Mouse (Mus musculus) heart, embryonic 12.5 days (tissue): Measurements from ENCODE around the gene Dnajc14. TPM values are rescaled to one million over a fixed set of nuclear protein-coding genes. Genes with fewer than 3 reads are reported as not detected.
"Not testable (repeated sequence)": the region's sequence is repeated elsewhere in the genome, so short reads cannot be mapped to it uniquely, and the experiment has no call there.

Experiments
- ATAC-seq: fragments of 200-750 bp; cut with Nextera tagmentation; 2 replicates; pipeline ENCODE4 v1.8.0; 2017; ENCODE audit warnings: moderate TSS enrichment, moderate library complexity; ENCODE audit not compliant: insufficient number of reproducible peaks, low FRiP score
- H3K27ac ChIP-seq: fragments of 300-500 bp; sonication (generic); 2 replicates; pipeline ENCODE4 v1.5.1; 2016; ENCODE audit warnings: mild to moderate bottlenecking, moderate library complexity; ENCODE audit not compliant: poor library complexity, severe bottlenecking
- H3K27me3 ChIP-seq: fragments of 300-500 bp; sonication (generic); replicated peaks from 2 replicates; pipeline ENCODE4 v1.6.1; 2016; ENCODE audit warnings: mild to moderate bottlenecking, moderate library complexity
- H3K36me3 ChIP-seq: fragments of 300-500 bp; sonication (generic); 2 replicates; pipeline ENCODE4 v1.6.1; 2016; ENCODE audit warnings: mild to moderate bottlenecking, moderate library complexity
- H3K4me1 ChIP-seq: fragments of 300-500 bp; sonication (generic); replicated peaks from 2 replicates; pipeline ENCODE4 v1.6.1; 2016; ENCODE audit warnings: mild to moderate bottlenecking
- H3K4me2 ChIP-seq: fragments of 300-500 bp; sonication (generic); 2 replicates; pipeline ENCODE4 v1.6.1; 2016; ENCODE audit warnings: mild to moderate bottlenecking, moderate library complexity
- H3K4me3 ChIP-seq: fragments of 300-500 bp; sonication (generic); 2 replicates; pipeline ENCODE4 v1.5.1; 2016; ENCODE audit warnings: mild to moderate bottlenecking
- H3K9ac ChIP-seq: fragments of 300-500 bp; sonication (generic); 2 replicates; pipeline ENCODE4 v1.6.1; 2016; ENCODE audit warnings: mild to moderate bottlenecking, moderate library complexity
- H3K9me3 ChIP-seq: fragments of 300-500 bp; sonication (generic); replicated peaks from 2 replicates; pipeline ENCODE4 v1.6.1; 2016; ENCODE audit warnings: mild to moderate bottlenecking, moderate library complexity
- WGBS: fragments of 180-500 bp; shearing (Covaris S2); methylation state at CpG from one replicate; pipeline ENCODE4 v1.1.7; 2016; 5-methylcytosine and 5-hydroxymethylcytosine counted together
- polyA plus RNA-seq: library from polyadenylated mRNA; unstranded; fragments of >200 nt; fragmentation: Nextera tagmentation; extraction: Ambion mirVana; gene quantifications from 2 replicates; pipeline ENCODE4 v1.2.1, GENCODE M21; 2016

Gene Dnajc14
- polyA plus RNA-seq, 1 experiment from 2014 or later = 48.4 TPM

DNA sequence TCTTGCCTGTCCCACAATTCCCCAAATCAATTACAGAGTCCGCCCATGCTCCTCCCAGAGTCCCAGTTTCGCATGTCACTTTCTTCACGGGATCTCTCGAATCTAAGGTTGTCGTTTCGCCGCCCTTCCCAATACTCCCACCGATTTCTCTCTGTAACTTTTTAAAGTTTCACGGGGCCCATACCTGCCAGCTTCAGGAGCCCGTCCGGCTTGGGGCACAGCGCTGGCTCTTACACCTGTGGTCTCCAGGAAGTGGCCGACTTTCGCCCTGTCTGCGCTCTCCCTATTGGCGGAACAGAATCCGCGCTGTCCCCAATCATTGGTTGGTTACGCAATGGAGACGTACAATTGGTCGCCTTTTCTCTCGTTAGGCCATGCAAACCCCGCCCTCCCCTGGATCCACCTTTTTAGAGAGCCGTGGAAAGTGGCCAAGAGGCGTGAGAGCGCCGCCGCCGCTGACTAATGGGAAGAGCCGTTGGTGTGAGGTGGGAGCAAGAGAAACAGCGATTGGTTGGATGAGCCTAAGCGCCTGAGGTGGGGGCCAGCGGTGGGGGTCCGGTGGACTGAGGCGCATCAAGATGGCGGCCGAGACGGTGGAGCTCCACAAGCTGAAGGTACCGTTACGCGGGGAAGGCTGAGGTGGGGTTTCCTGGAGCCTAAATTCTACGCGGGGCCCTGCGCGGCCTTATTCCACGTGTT, 17.6 kb downstream of the Dnajc14 start, which contains the start of gene Ormdl2:
Gene Ormdl2, minus strand, starts transcription at position 288 of the 699 bp plus-strand sequence.
- Histone ChIP-seq H3K9ac (peak within 1 kb of the TSS; percentile 89), H3K27me3 (no peaks in the 10 kb centered on the region), H3K4me1 (peaks cover 12% of the 10 kb centered on the region), H3K27ac (peak within 1 kb of the TSS; percentile 67), H3K9me3 (no peaks in the 10 kb centered on the region), H3K36me3 (peaks cover 40% of the 10 kb centered on the region), H3K4me2 (peak within 1 kb of the TSS; percentile 94), H3K4me3 (peak within 1 kb of the TSS; percentile 90)
- WGBS = under 1% methylated on average over 46 of the region's 46 CpGs
- ATAC-seq = peak; percentile 99

GRCm38 (mm10) chr10:128822135-128822534, 18.3 kb downstream of the Dnajc14 start:
- Histone ChIP-seq H3K36me3 (peaks cover 37% of the 10 kb centered on the region), H3K4me2 (peak overlapping the region; percentile 94), H3K4me1 (peaks cover 12% of the 10 kb centered on the region), H3K9ac (peak overlapping the region; percentile 89), H3K27me3 (no peaks in the 10 kb centered on the region), H3K27ac (peak overlapping the region; percentile 67), H3K4me3 (peak overlapping the region; percentile 90), H3K9me3 (no peaks in the 10 kb centered on the region)
- no peak for ATAC-seq
- 3% methylated on average over 13 of the region's 13 CpGs for WGBS

DNA sequence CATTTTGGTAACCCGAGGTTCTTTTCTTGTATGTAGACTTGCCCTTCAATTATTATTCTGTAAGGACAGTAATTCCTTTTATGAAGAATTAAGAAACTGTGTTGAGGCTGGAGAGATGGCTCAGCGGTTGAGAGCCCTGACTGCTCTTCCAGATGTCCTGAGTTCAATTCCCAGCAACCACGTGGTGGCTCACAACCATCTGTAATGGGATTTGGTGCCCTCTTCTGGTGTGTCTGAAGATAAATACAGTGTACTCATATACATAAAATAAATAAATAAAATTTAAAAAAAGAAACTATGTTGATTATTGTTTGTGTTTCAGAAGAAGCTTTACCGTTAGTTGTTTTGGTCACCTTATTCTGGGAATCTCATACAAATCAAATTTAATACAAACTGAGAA, 19.2 kb downstream of the Dnajc14 start:
- H3K9ac ChIP-seq, H3K27ac ChIP-seq, H3K27me3 ChIP-seq, H3K9me3 ChIP-seq, ATAC-seq: not testable (repeated sequence)
- Histone ChIP-seq H3K4me3 (peak overlapping the region; percentile 90), H3K4me1 (peaks cover 12% of the 10 kb centered on the region), H3K36me3 (peaks cover 30% of the 10 kb centered on the region), H3K4me2 (peak overlapping the region; percentile 94)
- WGBS = 65% methylated on average over 4 of the region's 4 CpGs

- H3K27me3 ChIP-seq = no peaks in the 10 kb centered on the region
- H3K4me2 ChIP-seq = no peak overlapping the region
- ATAC-seq = no peak
- H3K4me1 ChIP-seq = peaks cover 12% of the 10 kb centered on the region
- peaks cover 25% of the 10 kb centered on the region for H3K36me3 ChIP-seq
- H3K27ac ChIP-seq = no peak overlapping the region
- H3K9me3 ChIP-seq = no peaks in the 10 kb centered on the region
- 95% methylated on average over 9 of the region's 9 CpGs for WGBS
- no peak overlapping the region for H3K4me3 ChIP-seq
- no peak overlapping the region for H3K9ac ChIP-seq
Measured at GRCm38 (mm10) chr10:128823821-128824220, 20.0 kb downstream of the Dnajc14 start.

DNA sequence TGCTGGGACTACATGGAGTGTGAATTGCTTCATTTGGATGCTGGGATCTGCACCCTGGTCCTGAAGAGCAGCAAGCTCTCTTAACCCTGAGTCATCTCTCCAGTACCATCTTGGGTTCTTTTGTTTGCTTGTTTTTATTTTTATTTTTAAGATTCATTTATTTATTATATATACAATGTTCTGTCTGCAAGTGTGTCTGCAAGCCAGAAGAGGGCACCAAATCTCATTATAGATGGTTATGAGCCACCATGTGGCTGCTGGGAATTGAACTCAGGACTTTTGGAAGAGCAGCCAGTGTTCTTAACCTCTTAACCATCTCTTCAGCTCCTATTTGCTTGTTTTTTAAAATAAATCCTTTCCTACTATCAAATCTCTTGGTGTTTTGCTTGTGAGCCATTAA, 33.5 kb downstream of the Dnajc14 start:
- Histone ChIP-seq H3K4me1 (no peaks in the 10 kb centered on the region), H3K36me3 (peaks cover 70% of the 10 kb centered on the region), H3K9ac (no peak overlapping the region), H3K27ac (no peak overlapping the region), H3K27me3 (no peaks in the 10 kb centered on the region), H3K9me3 (no peaks in the 10 kb centered on the region), H3K4me3 (no peak overlapping the region), H3K4me2 (no peak overlapping the region)
- no peak for ATAC-seq

- ATAC-seq = no peak
- Histone ChIP-seq H3K4me1 (no peaks in the 10 kb centered on the region), H3K27me3 (no peaks in the 10 kb centered on the region), H3K36me3 (peaks cover 68% of the 10 kb centered on the region), H3K9ac (no peak overlapping the region), H3K9me3 (no peaks in the 10 kb centered on the region), H3K4me2 (no peak overlapping the region), H3K27ac (no peak overlapping the region), H3K4me3 (no peak overlapping the region)
Measured at GRCm38 (mm10) chr10:128839434-128839833, 35.6 kb downstream of the Dnajc14 start.

DNA sequence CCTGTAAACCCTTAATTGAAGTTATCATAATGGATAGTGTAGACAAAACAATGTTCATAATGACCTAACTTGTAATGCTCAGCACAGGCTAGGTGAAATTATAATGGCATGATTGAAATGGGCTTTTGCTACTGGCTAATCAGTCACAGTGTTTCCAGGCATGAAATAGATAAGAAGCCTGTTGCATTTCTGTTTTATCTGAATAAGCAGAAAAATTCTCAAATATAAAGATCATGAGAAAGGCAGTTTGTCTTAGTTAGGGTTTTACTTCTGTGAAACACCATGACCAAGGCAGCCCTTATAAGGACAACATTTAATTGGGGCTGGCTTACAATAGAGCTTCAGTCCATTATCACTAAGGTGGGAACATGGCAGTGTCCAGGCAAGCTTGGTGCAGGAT, 36.8 kb downstream of the Dnajc14 start:
- Histone ChIP-seq H3K4me2 (no peak overlapping the region), H3K4me1 (no peaks in the 10 kb centered on the region), H3K4me3 (no peak overlapping the region), H3K27ac (no peak overlapping the region), H3K9me3 (no peaks in the 10 kb centered on the region), H3K36me3 (peaks cover 64% of the 10 kb centered on the region), H3K27me3 (no peaks in the 10 kb centered on the region), H3K9ac (no peak overlapping the region)
- no peak for ATAC-seq

- WGBS = 91% methylated on average over 5 of the region's 5 CpGs
- H3K4me2 ChIP-seq = no peak overlapping the region
- H3K27ac ChIP-seq = no peak overlapping the region
- ATAC-seq = no peak
- no peak overlapping the region for H3K4me3 ChIP-seq
- no peaks in the 10 kb centered on the region for H3K9me3 ChIP-seq
- H3K9ac ChIP-seq = no peak overlapping the region
- H3K4me1 ChIP-seq = no peaks in the 10 kb centered on the region
- H3K27me3 ChIP-seq = no peaks in the 10 kb centered on the region
- H3K36me3 ChIP-seq = peaks cover 61% of the 10 kb centered on the region
Measured at GRCm38 (mm10) chr10:128843260-128843659, 39.4 kb downstream of the Dnajc14 start.

- no peak overlapping the region for H3K27ac ChIP-seq
- no peak for ATAC-seq
- 74% methylated on average over 2 of the region's 2 CpGs for WGBS
- H3K9me3 ChIP-seq = no peaks in the 10 kb centered on the region
- H3K4me3 ChIP-seq = no peak overlapping the region
- no peaks in the 10 kb centered on the region for H3K27me3 ChIP-seq
- peaks cover 66% of the 10 kb centered on the region for H3K36me3 ChIP-seq
- no peaks in the 10 kb centered on the region for H3K4me1 ChIP-seq
- H3K9ac ChIP-seq = no peak overlapping the region
- H3K4me2 ChIP-seq = no peak overlapping the region
Measured at GRCm38 (mm10) chr10:128845516-128845915, 41.7 kb downstream of the Dnajc14 start.

DNA sequence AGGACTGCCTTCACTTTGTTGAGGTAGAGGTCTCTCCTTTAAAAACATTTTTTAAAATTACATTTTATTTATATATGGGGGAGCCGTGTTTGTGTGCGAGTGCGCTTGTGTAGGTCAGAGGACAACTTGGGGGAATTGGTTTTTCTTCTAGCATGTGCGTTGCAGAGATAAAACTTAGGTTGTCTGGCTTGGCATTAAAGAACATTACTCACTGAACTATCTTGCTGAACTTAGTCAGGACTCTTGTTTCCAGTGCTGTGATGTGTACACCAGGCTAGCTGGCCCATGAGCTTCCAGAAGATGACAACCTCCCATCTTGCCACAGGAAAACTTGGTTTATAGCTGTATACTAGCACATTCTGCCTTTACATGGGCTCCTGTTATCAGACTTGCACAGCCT, 42.8 kb downstream of the Dnajc14 start:
- Histone ChIP-seq H3K4me2 (no peak overlapping the region), H3K9ac (no peak overlapping the region), H3K27ac (no peak overlapping the region), H3K27me3 (no peaks in the 10 kb centered on the region), H3K4me1 (no peaks in the 10 kb centered on the region), H3K36me3 (peaks cover 60% of the 10 kb centered on the region), H3K4me3 (no peak overlapping the region), H3K9me3 (no peaks in the 10 kb centered on the region)
- WGBS = 91% methylated on average over 4 of the region's 4 CpGs
- no peak for ATAC-seq

DNA sequence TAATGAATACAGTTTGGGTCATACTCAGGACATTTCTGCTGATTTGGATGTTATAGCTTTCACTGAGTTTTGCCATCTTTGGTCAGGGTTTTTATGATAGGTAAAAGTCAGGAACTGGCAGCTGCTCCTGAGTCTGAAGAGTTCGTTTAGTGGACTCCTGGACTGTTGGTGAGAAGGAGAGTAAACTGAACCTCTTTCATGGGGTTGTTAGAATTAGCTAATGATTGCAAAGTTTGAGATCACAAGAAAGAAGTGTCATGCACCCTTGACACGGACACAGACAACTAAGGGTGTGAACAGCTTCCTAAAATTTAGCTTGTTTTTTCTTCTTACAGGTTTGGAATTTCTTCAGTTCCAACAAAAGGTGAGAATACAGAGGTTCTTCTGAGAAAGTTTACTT, 44.6 kb downstream of the Dnajc14 start:
- H3K4me2 ChIP-seq = no peak overlapping the region
- no peak overlapping the region for H3K27ac ChIP-seq
- ATAC-seq = no peak
- H3K27me3 ChIP-seq = no peaks in the 10 kb centered on the region
- H3K9me3 ChIP-seq = no peaks in the 10 kb centered on the region
- H3K4me3 ChIP-seq = no peak overlapping the region
- 79% methylated on average over 2 of the region's 2 CpGs for WGBS
- no peaks in the 10 kb centered on the region for H3K4me1 ChIP-seq
- H3K9ac ChIP-seq = no peak overlapping the region
- H3K36me3 ChIP-seq = peaks cover 50% of the 10 kb centered on the region

DNA sequence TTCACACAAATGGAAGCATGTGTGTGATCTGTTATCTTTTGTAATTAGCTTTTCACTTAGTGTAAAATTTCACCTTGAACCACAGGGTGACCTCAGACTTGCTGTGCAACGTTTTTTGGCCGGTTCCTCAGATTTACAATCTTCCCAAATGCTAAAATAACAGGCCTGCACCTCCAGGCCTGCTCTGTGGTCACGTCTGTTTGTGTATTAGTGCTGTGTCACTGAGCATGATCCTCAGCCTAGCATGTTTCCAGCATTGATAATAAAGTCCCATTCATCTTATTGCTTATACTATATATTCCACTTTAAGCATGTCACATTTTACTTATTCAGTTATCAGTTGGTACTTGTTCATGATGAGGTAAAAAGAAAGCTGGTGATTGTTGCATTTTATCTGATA, 46.5 kb downstream of the Dnajc14 start:
- Histone ChIP-seq H3K4me1 (no peaks in the 10 kb centered on the region), H3K9me3 (no peaks in the 10 kb centered on the region), H3K36me3 (peaks cover 49% of the 10 kb centered on the region), H3K4me2 (no peak overlapping the region), H3K27ac (no peak overlapping the region), H3K27me3 (no peaks in the 10 kb centered on the region), H3K4me3 (no peak overlapping the region), H3K9ac (no peak overlapping the region)
- ATAC-seq = no peak
- 83% methylated on average over 3 of the region's 3 CpGs for WGBS
